Mouse (Mus musculus): ENCODE results near the gene Ccp110.

- peak; percentile 91 for TF ChIP-seq CTCF (IDR thresholded peaks at IDR 0.05; ENCODE audit: low read depth)
- no peak for TF ChIP-seq EP300 (IDR thresholded peaks at IDR 0.05; ENCODE audit: low read depth)
These were observed 53.9 kb downstream of the Ccp110 start for GRCm38 (mm10) chr7:118766119-118766833.
